Mouse (Mus musculus): ENCODE measurements around the gene Ifit3. TPM values are rescaled to one million over a fixed set of nuclear protein-coding genes. Genes with fewer than 3 reads are reported as not detected.
"Not testable (repeated sequence)": the region's sequence is repeated elsewhere in the genome, so short reads cannot be mapped to it uniquely, and the experiment has no call there.

Ifit3 gene
- total RNA-seq, 2 experiments from 2014 or later: 0.71 to 0.88 TPM

DNA sequence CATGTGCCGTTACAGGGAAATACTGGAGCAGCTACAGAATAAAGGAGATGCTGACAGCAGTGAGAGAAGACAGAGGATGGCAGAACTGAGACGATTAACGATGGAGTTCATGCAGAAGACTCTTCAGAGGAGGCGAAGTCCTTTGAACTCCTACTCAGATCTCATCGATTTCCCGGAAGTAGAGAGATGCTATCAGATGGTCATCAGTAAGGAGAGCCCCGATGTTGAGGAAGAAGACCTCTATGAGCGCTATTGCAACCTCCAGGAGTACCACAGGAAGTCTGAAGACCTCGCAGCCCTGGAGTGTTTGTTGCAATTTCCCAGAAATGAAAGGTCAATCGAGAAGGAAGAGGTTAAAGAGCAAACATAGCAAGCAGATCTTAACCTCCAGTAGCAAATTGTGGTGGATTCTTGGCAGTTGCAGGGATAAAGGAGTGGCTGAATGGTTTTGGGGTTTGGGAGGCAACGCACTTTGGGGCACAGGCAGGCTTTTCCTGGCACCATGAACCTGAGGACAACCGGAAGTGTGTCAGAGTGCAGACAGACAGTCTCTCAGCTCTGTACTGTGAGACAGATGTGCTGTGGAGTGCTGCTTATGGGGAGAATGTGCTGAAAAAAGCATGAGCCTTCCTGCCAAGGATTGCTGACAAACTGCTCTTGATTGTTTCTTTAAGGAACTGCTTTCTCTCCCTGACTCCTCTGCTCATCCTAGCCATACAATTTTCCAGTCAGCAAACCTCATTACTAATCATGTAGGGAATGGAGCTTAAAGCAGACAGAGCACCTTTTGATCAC, 4.8 kb downstream of the Ifit3 start:
- not testable (repeated sequence) for DNase-seq (ENCODE audit: low spot score)

- no peak for DNase-seq (ENCODE audit: low spot score)
These were observed 5.6 kb downstream of the Ifit3 start for GRCm38 (mm10) chr19:34588959-34589358.

GRCm38 (mm10) chr19:34593456-34593855, 10.1 kb downstream of the Ifit3 start:
- DNase-seq (ENCODE audit: low spot score): no peak

DNA sequence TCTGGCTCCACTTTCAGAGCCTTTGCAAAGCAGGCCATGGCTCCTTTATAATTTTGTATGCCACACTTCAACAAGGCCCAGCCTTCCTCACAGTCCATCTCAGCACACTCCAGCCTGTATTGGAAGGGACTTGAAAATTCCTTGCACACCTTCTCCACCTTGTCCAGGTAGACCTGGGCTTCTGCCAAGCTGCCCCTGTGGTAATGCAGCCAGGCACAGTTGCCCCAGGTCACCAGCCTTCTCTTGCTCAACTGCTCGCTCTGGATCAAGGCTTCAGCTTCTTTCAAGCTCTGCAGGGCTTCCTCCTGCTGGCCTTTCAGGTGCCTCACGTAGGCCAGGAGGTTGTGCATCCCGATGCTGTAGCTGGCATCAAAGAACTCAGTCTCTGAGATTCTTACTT, 11.2 kb downstream of the Ifit3 start:
- DNase-seq (ENCODE audit: low spot score): not testable (repeated sequence)

DNA sequence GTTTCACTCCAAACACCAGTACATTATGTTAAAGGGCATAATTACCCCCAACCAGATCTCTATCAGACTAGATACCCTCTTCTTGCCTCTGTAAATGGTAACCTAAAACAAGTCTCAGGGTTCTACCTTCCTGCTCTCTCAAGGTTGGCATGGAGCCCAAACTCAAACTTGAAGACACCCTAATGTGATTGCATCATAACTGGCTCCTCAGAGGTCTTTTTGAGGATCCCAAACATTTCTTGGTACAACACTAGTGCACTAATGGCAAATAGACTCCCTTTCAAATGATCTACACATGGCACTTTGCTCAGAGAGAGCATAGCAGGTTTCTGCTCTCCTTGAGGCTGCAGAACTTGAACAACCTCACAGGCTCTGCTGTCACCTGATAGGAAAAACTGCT, 13.5 kb downstream of the Ifit3 start:
- DNase-seq (ENCODE audit: low spot score): no peak

GRCm38 (mm10) chr19:34598341-34598740, 15.0 kb downstream of the Ifit3 start:
- peak; percentile 67 for DNase-seq (ENCODE audit: low spot score)

- not testable (repeated sequence) for DNase-seq (ENCODE audit: low spot score)
These were observed 15.9 kb downstream of the Ifit3 start for GRCm38 (mm10) chr19:34599250-34599649.

DNA sequence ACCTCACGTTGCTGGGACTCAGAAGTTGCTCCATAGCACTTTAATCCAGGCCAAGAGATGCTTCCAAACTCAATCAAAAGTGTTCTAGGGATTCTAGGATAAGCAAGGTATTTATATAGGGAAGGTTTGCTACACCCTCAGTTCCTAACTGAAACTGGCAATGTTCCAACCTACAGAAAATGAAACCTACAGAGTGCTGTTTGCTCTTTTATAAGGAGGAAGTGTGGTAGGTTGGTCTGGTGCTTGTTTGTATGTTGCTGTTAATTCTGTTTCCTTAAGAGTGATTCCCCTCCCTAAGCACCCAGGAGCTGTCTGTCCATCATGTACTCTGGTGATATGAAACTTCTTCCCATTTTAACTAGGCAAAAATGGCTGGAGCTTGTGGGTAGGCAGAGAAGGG, 18.6 kb downstream of the Ifit3 start, which contains the start of gene Ifit1bl1:
Gene Ifit1bl1, minus strand, starts transcription at position 69 of the 400 bp plus-strand sequence.
- not testable (repeated sequence) for DNase-seq (ENCODE audit: low spot score)

DNA sequence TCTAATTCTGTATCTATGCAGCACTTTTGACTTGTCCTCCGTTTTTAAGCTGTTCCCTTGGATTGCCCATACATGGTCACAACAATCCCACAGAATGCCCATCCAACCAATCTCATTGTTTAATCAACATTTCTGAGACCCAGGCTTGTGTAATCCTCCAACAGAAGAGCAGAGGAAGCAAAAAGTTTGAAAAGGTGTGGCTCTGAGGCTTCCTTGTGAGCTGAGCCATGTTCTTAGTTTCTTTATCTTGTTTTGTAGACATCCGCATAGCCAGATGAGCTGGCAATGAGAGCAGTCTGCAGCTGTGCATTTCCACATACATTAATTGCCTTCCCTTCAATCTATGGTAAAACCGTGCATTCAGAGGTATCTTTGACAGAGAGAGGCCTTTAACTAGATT, 22.1 kb downstream of the Ifit3 start:
- DNase-seq (ENCODE audit: low spot score): no peak

GRCm38 (mm10) chr19:34607237-34608051, 24.1 kb downstream of the Ifit3 start, which contains the start of gene Ifit3b:
TSS of gene Ifit3b (plus strand) at chr19:34607970.
- peak; percentile 35 for DNase-seq (ENCODE audit: low spot score)

- not testable (repeated sequence) for DNase-seq (ENCODE audit: low spot score)
These were observed 26.8 kb downstream of the Ifit3 start for GRCm38 (mm10) chr19:34610118-34610517.

DNA sequence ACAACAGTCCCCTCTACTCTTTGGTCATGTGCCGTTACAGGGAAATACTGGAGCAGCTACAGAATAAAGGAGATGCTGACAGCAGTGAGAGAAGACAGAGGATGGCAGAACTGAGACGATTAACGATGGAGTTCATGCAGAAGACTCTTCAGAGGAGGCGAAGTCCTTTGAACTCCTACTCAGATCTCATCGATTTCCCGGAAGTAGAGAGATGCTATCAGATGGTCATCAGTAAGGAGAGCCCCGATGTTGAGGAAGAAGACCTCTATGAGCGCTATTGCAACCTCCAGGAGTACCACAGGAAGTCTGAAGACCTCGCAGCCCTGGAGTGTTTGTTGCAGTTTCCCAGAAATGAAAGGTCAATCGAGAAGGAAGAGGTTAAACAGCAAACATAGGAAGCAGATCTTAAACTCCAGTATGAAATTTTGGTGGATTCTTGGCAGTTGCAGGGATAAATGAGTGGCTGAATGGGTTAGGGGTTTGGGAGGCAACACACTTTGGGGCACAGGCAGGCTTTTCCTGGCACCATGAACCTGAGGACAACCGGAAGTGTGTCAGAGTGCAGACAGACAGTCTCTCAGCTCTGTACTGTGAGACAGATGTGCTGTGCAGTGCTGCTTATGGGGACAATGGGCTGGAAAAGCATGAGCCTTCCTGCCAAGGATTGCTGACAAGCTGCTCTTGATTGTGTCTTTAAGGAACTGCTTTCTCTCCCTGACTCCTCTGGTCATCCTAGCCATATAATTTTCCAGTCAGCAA, 29.1 kb downstream of the Ifit3 start:
- not testable (repeated sequence) for DNase-seq (ENCODE audit: low spot score)

DNA sequence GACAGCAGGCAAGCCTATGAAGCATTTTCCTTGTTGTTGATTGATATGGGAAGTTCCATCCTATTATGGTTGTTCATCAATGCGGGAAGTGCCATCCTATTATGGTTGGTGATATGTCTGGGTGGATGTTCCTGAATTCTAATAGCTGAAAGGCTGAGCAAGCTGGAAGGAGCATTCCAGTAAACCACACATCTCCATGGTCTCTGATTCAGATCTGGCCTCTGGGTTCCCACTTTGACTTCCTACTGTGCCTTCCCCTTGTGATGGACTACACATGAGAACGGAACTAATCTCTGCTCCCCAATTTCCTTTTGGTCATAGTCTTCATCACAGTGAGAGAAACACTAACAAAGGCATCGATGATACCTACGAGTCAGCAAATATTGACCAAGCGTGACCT, 37.5 kb downstream of the Ifit3 start:
- DNase-seq (ENCODE audit: low spot score): no peak

- no peak for DNase-seq (ENCODE audit: low spot score)
These were observed 40.5 kb downstream of the Ifit3 start for GRCm38 (mm10) chr19:34623781-34624180.

DNA sequence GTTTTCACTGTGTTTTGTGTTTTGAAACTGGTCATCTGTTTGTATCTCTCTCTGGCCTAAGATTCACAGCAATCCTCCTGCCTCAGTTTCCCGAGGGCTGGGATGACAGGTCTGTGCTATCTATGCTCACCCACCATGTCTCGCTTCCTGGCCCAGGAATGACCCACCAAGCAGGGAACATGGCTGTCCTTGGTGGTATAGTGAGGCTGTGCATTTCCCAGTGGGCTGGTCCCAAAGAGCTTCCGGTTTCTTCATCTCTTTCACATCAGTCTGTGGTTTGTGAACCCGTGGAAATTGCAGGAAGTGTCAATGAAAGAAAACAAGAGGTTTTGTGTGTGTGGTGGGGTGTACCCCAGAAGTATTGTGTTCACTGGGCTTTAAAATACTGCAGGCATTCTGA, 41.3 kb downstream of the Ifit3 start:
- DNase-seq (ENCODE audit: low spot score): no peak

- DNase-seq (ENCODE audit: low spot score): no peak
These were observed 44.2 kb downstream of the Ifit3 start for GRCm38 (mm10) chr19:34627496-34627895.

DNA sequence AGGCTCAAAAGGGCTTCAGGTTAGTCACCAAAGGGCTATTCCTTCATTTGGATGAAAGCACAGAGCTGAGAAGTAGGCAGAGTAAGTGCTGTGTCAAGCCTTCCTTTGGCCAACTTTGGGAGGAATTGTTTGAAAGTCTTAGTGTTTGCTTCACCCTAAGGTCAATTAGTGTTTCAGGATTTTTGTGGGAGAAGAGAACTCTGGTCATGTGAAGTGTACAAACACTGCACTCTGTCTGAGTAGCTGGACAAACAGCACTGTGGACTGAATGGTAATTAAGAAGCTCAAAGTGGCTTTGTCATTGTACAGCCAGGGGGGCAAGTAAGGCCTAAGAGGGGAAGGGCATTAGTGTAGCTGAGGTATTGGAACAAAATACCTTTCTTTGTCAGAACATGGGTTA, 48.2 kb downstream of the Ifit3 start:
- DNase-seq (ENCODE audit: low spot score): no peak

DNA sequence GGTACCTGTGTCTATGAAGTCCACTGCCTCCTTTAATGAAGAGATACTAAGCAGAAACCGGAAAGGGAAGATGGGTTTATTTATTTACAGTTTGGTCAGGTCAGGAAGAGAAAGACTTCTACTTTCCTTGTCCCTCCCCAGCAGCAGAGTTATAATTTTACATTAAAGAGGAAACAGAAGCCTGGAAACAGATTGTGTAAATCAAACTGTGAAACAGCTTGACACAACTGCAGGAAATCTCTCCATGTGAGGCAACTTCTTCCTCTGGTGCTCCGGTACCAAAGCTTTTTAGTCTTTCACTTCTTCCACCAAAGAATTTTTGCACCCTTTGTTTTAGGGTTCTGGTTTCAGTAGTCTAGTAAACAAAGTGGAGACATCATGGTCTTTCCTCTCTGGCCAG, 50.2 kb downstream of the Ifit3 start:
- no peak for DNase-seq (ENCODE audit: low spot score)

- peak; percentile 43 for DNase-seq (ENCODE audit: low spot score)
These were observed 53.7 kb downstream of the Ifit3 start for GRCm38 (mm10) chr19:34636933-34637557.
